Mouse (Mus musculus): ENCODE measurements around the gene Olfr235.
"Not testable (repeated sequence)": the region's sequence is repeated elsewhere in the genome, so short reads cannot be mapped to it uniquely, and the experiment has no call there.

Olfr235 gene

GRCm38 (mm10) chr19:12260732-12261131 is at the start of gene Olfr235:
TSS of gene Olfr235 (plus strand) at chr19:12261032.
- DNase-seq (ENCODE audit: low read depth, low spot score) = no peak

- DNase-seq (ENCODE audit: low read depth, low spot score) = not testable (repeated sequence)
These were observed 28.3 kb upstream of the Olfr235 start, which contains the start of gene Olfr1432 for GRCm38 (mm10) chr19:12232496-12232895. TSS of gene Olfr1432 (minus strand) at chr19:12232596.

GRCm38 (mm10) chr19:12241559-12241958 is 19.3 kb upstream of the Olfr235 start, which contains the start of gene Olfr262:
TSS of gene Olfr262 (minus strand) at chr19:12241659.
- no peak for DNase-seq (ENCODE audit: low read depth, low spot score)

- no peak for DNase-seq (ENCODE audit: low read depth, low spot score)
These were observed 18.7 kb downstream of the Olfr235 start, which contains the start of gene Olfr1434 for GRCm38 (mm10) chr19:12279554-12279953. TSS of gene Olfr1434 (plus strand) at chr19:12279854.

GRCm38 (mm10) chr19:12292979-12293378 is 32.1 kb downstream of the Olfr235 start:
- DNase-seq (ENCODE audit: low read depth, low spot score) = no peak

- not testable (repeated sequence) for DNase-seq (ENCODE audit: low read depth, low spot score)
These were observed 38.2 kb downstream of the Olfr235 start, which contains the start of gene Olfr1436 for GRCm38 (mm10) chr19:12299030-12299429. TSS of gene Olfr1436 (minus strand) at chr19:12299130.

Data from retina, adult 2 months (tissue).